Comparison of ENCODE assay signal across 11 mouse cellular contexts in the genomic region with DNA sequence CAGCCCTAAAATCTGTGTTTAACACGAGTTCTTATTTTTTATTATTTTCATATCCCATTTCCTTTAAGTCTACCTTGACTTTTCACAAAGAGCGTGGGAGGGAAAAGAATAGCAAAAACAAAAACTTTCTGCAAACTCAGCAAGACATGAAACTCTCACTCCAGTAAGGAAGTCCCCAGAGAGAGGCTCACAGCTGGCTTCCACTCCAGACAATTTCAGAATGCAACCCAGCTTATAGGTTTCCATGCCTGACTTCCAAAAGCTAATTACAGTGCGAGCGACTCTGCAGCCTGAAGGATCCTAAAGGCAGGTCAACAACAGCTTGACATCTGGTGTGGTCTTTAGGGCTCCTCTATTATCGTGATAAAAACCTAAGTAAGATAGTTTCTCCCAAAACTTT.
DNase-seq lines count a peak whose midpoint lies in the region; ATAC-seq and TF ChIP-seq lines count a peak whose summit lies in the region.
"Had no signal": no experiment of that assay in that cellular context is flagged by ENCODE, and none has a peak within 500 bp of the region (broad histone marks: within the 10 kb centered on the region; RNA-seq: fewer than 3 reads in every experiment).

No protein-coding gene starts in this region.

- H3K4me2 ChIP-seq in heart, embryonic 13.5 days: no peak overlapping the region
- no peak overlapping the region for H3K4me2 ChIP-seq in limb, embryonic 13.5 days (replicated peaks)

- no peak for TF ChIP-seq CTCF in layer of hippocampus, adult 2 months (conservative IDR thresholded peaks at IDR 0.05)
- no peak for TF ChIP-seq CTCF in bone marrow macrophage, adult 2 months (IDR thresholded peaks at IDR 0.05; ENCODE audit: low read depth, low read length)

- H3K36me3 ChIP-seq in heart, embryonic 13.5 days: peaks cover 7% of the 10 kb centered on the region
- H3K36me3 ChIP-seq in limb, embryonic 13.5 days: no peaks in the 10 kb centered on the region

- TF ChIP-seq POLR2A in bone marrow macrophage, adult 2 months (IDR thresholded peaks at IDR 0.05; ENCODE audit: borderline replicate concordance, low read depth, low read length): no peak

- no peak overlapping the region for H3K9ac ChIP-seq in heart, embryonic 13.5 days
- no peak overlapping the region for H3K9ac ChIP-seq in limb, embryonic 13.5 days

- no peak for ATAC-seq in heart, embryonic 13.5 days (ENCODE audit: extremely low read depth, insufficient number of reproducible peaks, low FRiP score, low TSS enrichment)
- peak; percentile 40; the same call in 1 of the 2 replicates for ATAC-seq in limb, embryonic 13.5 days (ENCODE audit: low FRiP score, low read depth)
- ATAC-seq: CD4-positive, CD25-positive, alpha-beta regulatory T cell, adult 4 months had no signal

- DNase-seq in heart, postnatal 4 days: no peak
- no peak for DNase-seq in layer of hippocampus, adult 2 months (ENCODE audit: low spot score in 2 of 2)
- DNase-seq in layer of hippocampus, adult 18-20 months (ENCODE audit: low spot score in 2 of 2): no peak
- no peak for DNase-seq in thymus, postnatal 25 days
- DNase-seq in testis, postnatal 10 days (ENCODE audit: low spot score): no peak
- DNase-seq: adrenal gland, postnatal 25 days; cerebellum, adult 18-20 months had no signal

- peaks cover 18% of the 10 kb centered on the region for H3K4me1 ChIP-seq in heart, embryonic 13.5 days
- no peaks in the 10 kb centered on the region for H3K4me1 ChIP-seq in bone marrow macrophage, adult 2 months (ENCODE audit: control insufficient read depth, insufficient read depth, low read length)
- H3K4me1 ChIP-seq in limb, embryonic 13.5 days: peaks cover 17% of the 10 kb centered on the region

- WGBS in heart, embryonic 13.5 days: 64% methylated on average over 5 of the region's 5 CpGs
- WGBS in limb, embryonic 13.5 days: 30% methylated on average over 5 of the region's 5 CpGs

- H3K27me3 ChIP-seq in heart, embryonic 13.5 days (replicated peaks): no peaks in the 10 kb centered on the region
- H3K27me3 ChIP-seq in limb, embryonic 13.5 days: no peaks in the 10 kb centered on the region

- 0 out of 2 replicates have a peak, but pooled peaks cover 6% of the 10 kb centered on the region for H3K9me3 ChIP-seq in heart, embryonic 13.5 days
- peaks cover 11% of the 10 kb centered on the region for H3K9me3 ChIP-seq in limb, embryonic 13.5 days

- H3K4me3 ChIP-seq in heart, embryonic 13.5 days: no peak overlapping the region
- H3K4me3 ChIP-seq in layer of hippocampus, adult 2 months: no peak overlapping the region
- no peak overlapping the region for H3K4me3 ChIP-seq in bone marrow macrophage, adult 2 months (ENCODE audit: insufficient read depth, low read length)
- H3K4me3 ChIP-seq in limb, embryonic 13.5 days: no peak overlapping the region

- peak overlapping the region; percentile 43; the same call in 1 of the 2 replicates for H3K27ac ChIP-seq in heart, embryonic 13.5 days (replicated peaks)
- H3K27ac ChIP-seq in layer of hippocampus, adult 2 months: peak overlapping the region; percentile 37; the same call in 1 of the 2 replicates
- H3K27ac ChIP-seq in bone marrow macrophage, adult 2 months (ENCODE audit: insufficient read depth, low read depth, low read length): peak overlapping the region; percentile 58
- no peak overlapping the region for H3K27ac ChIP-seq in limb, embryonic 13.5 days
